Mouse (Mus musculus): Measurements from ENCODE around the gene Fancc.
A peak's percentile ranks its signal among the peaks of the same experiment; 100 is the strongest.
"Not testable (repeated sequence)": the region's sequence is repeated elsewhere in the genome, so short reads cannot be mapped to it uniquely, and the experiment has no call there.

Fancc gene

DNA sequence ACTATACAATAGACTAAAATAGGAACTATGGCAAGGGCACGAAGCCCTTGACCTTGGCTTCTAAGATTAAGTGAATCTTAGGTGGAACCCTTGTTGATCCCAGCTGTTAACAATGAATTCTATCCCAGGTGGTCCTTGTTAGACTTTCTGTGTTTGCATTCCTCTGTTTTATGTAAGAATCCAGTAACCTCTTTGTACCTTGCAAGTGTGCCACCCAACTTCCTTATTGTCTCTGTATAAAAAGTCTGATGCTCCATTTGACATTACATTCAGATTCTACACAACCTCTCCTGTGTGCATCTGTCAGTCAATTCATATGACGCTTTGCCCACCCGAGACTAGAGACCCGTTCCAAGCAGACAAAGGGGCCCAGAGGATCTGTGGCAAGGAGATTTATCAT is 143.8 kb downstream of the Fancc start:
- DNase-seq (ENCODE audit: low read depth, low spot score): not testable (repeated sequence)

- no peak for DNase-seq (ENCODE audit: low read depth, low spot score)
Measured at GRCm38 (mm10) chr13:63350076-63350475, 147.0 kb downstream of the Fancc start.

GRCm38 (mm10) chr13:63347639-63348038 is 149.4 kb downstream of the Fancc start:
- no peak for DNase-seq (ENCODE audit: low read depth, low spot score)

DNA sequence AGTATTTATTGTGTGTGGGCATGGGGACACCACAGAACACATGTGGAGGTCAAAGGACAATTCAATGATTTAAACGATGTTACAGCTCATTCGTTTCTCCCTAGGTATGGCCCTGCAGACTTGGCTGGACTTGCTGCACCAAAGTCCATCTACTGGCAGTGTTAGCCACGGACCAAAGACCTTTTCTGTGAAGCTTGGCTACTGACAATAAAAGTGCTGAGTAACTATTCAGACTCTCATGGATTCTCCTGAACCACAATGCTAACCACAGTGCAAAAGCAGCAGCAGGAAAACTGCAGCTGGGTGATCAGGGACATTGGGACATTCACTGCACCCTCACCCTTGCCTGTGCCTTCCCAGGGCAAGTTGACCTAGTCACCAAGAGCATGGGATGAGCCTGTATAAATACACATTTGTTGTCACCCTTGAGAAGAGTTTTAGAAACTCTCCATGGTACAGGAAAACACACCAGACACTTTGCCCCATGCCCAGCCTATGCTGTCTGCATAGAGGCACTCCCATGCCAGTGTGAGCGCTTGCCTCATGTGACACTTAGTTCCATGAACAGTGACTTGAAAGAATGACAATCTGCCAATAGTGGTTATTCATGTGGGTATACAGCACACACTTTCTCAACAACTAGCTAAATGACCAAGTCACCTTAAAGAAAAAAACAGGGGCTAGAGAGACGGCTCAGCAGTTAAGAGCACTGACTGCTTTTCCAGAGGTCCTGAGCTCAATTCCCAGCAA is 151.4 kb downstream of the Fancc start:
- no peak for DNase-seq (ENCODE audit: low read depth, low spot score)

GRCm38 (mm10) chr13:63344481-63344880 is 152.6 kb downstream of the Fancc start:
- DNase-seq (ENCODE audit: low read depth, low spot score): no peak

- DNase-seq (ENCODE audit: low read depth, low spot score): no peak
Measured at GRCm38 (mm10) chr13:63342781-63343180, 154.3 kb downstream of the Fancc start.

GRCm38 (mm10) chr13:63339946-63340345 is 157.1 kb downstream of the Fancc start:
- DNase-seq (ENCODE audit: low read depth, low spot score): no peak

GRCm38 (mm10) chr13:63337239-63337960 is 159.7 kb downstream of the Fancc start:
- DNase-seq (ENCODE audit: low read depth, low spot score): no peak

DNA sequence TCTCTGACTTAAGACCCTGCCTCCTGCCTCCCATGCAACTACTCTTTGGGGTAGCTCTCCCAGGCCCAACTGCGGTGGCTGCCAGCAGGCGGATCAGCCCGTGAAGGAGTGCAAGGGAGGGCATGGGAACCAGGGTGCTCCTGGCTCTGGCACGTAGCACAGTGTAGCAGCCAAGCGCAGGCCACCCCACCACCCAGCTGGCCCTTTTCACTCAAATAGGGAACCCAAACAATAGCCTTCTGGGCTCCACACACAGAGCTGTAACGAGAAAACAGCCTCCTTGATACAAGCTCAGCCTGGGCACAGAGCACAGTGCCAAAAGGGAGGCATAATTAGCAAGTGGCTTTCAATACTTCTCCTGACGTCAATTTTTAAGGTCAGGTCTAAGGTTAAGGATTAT is 160.7 kb downstream of the Fancc start:
- DNase-seq (ENCODE audit: low read depth, low spot score): no peak

DNA sequence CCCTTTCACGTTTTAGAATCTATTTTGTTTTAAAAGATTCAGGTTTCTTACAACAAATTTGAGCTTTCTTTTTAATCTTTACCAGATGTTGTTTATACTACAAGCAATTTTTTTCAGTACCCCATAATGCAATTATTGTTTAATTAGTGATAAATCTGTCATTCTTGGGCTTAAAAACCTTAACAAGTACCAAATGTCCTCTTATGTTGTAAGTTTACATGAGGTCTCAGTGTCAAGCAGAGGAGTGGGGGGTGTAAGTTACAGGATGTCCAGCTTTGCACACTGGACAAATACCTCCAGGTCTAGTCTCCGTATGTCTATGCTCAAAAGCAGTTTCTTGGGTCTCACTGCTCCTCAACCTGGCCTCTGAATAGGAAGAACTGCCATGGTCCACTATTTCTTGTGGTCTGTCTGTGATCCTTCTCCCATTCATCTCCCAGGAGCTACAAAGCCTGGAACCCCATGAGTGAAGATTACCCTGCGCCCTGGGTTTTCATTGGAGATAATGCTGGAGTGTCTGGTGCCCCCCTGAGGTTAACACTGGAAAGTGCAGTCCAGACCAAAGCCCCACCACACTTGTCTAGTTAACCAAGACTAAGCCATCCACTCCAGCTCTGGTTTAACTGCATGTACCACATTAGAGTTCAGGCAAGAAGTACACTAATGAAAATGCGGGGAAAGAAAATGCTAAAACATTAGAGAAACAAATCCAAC is 161.5 kb downstream of the Fancc start:
- no peak for DNase-seq (ENCODE audit: low read depth, low spot score)

DNA sequence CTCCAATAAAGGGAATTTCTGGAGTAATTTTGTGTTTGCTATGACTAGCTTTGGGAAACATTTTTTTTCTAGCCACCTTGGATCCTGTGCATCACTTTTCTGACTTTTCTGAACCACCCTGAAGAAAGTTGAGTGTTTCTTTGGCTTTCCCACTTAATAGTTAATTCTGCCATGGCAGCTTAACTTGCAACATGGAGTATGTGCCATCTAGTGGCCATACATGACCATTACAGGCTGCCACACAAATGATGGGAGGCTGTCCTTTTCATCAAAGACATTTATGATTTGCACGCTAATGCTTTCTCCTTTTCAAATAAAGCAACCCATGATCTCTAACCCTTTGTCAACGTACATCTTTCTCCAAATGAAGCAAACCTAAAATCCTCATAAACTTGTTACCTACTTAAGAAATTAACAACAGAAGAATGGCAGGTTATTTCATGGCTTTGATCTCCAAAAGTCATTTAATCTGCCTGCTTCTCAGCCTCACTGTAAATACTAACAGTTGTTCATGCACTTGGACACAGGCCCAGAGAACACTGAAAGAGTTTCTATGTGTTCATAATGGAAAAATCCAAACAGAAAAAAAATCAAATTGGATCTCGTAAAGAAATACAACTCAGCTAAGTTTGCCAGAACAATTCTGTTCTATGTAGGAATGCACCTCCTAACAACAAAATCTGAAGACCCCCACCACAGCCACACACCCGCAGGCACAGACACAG is 164.3 kb downstream of the Fancc start:
- peak; percentile 26 for DNase-seq (ENCODE audit: low read depth, low spot score)

- no peak for DNase-seq (ENCODE audit: low read depth, low spot score)
Measured at GRCm38 (mm10) chr13:63331379-63331778, 165.7 kb downstream of the Fancc start.

GRCm38 (mm10) chr13:63330236-63330860 is 166.7 kb downstream of the Fancc start:
- DNase-seq (ENCODE audit: low read depth, low spot score): no peak

GRCm38 (mm10) chr13:63326015-63326414 is 171.1 kb downstream of the Fancc start:
- no peak for DNase-seq (ENCODE audit: low read depth, low spot score)

DNA sequence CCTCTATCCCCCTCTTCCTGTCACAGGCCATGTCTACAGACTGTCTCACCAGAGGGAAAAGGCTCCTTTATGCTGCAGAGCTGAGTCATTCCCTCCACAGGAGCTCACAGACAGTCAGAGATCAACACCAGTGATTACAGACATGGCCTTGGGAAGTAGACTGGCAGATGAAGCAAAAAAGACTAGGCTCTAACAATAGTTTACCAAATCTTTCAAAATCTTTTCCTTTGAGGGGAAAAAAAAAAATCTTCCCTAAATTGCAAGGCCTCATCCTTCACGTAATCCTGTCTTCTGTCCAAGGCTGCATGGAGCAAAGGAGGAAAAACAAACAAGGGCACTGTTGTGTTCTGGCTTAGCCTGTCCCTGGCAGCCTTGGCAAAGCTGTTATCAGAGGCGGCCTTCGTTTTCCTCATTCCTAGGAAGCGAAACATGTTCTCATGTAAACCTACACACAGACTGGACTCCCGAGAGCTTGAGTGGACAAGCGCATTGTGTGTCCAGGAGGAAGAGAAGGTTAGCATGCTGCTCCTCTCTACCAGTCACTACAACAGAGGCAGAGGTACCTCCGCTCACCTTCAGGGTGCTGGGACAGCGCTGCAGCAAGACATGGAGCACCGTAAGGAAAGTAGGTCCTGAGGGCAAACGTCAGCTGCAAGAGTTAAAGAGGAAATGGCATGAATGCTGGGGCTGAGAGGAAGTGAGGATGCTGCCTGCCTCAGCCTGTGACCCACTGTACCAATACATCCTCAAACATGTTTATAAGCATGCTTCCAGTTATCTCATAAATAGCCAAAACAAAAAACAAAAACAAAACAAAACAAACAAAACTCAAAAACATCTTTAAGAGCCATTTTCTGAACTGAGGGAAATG is 171.9 kb downstream of the Fancc start:
- DNase-seq (ENCODE audit: low read depth, low spot score): no peak

DNA sequence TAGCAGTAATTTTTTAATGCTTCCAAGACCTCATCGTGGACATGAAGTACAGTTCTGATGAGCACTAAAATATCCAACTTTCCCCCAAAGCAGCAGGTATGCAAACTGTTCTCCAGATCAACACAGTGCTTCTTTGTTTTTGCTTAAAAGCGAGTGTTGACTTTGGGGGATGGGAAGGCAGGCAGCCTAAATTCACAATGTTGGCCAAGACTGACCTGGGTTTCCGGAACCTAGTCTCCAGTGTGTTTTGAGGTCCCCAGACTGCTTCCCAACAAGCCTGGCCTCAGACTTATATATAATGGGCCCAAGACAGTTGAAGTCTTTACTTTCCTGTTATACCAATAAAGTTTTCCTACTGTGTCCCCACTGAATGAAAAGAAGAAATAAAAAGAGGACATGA is 172.8 kb downstream of the Fancc start:
- DNase-seq (ENCODE audit: low read depth, low spot score): no peak

DNA sequence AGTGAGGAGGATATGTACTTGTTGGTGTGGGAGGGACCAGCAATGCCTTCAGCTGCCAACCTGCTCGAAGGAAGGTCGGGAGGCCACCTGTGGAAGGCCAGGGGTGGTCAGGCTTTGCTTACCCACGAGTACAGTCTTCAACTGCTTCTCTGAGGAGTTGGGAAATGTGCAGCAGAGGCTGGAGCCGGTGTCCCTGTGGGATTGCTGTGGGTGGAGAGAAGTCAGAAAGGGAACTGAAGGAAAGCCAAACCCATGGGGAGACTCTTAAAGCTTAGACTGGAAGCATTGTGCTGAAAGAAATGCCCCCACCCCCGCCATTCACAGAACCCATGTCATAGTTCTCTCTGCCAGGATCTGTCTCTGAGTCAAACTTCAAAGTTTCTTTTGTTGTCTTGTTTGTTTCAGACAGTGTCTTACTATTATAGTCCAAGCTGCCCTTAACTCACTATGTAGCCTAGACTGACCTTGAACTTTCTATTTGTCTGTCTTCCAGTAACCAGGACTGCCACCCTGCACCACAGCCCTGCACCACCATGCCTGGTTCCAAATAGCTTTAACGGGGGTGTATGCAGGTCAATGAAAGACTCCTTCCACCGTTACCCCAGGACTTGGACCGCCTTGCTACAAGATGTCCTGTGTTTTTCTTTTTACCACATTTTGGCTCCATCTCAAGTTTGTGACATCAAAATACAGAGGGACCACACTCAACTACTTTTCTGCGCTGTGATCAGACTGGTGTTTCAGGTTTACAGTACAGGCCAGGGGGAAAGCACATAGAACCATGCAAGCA is 173.6 kb downstream of the Fancc start:
- DNase-seq (ENCODE audit: low read depth, low spot score): no peak

GRCm38 (mm10) chr13:63322756-63323155 is 174.3 kb downstream of the Fancc start:
- no peak for DNase-seq (ENCODE audit: low read depth, low spot score)

- no peak for DNase-seq (ENCODE audit: low read depth, low spot score)
Measured at GRCm38 (mm10) chr13:63321689-63322088, 175.4 kb downstream of the Fancc start.

GRCm38 (mm10) chr13:63319814-63320213 is 177.3 kb downstream of the Fancc start:
- DNase-seq (ENCODE audit: low read depth, low spot score): no peak

Data from c-Kit-negative CD71-positive TER-119-positive erythroid progenitor cells, embryonic 14.5 days (primary cell).